Mouse (Mus musculus) thymus, postnatal 14 days (tissue): ENCODE measurements around the gene Tmem169.

Source experiments
- DNase-seq: peaks from one replicate; pipeline ENCODE4 v3.0.0; 2021

Gene Tmem169

GRCm38 (mm10) chr1:72336780-72337179 lies 52.6 kb downstream of the Tmem169 start:
- DNase-seq, result no peak

GRCm38 (mm10) chr1:72338341-72338740 lies 54.2 kb downstream of the Tmem169 start:
- no peak for DNase-seq

GRCm38 (mm10) chr1:72347873-72348272 lies 63.7 kb downstream of the Tmem169 start:
- no peak for DNase-seq
